Mouse (Mus musculus): ENCODE measurements around the gene Slc25a39. TPM values are rescaled to one million over a fixed set of nuclear protein-coding genes. Genes with fewer than 3 reads are reported as not detected.

Gene Slc25a39
- total and polyA plus RNA-seq, 3 experiments = 108 to 226 (median 199) TPM

DNA sequence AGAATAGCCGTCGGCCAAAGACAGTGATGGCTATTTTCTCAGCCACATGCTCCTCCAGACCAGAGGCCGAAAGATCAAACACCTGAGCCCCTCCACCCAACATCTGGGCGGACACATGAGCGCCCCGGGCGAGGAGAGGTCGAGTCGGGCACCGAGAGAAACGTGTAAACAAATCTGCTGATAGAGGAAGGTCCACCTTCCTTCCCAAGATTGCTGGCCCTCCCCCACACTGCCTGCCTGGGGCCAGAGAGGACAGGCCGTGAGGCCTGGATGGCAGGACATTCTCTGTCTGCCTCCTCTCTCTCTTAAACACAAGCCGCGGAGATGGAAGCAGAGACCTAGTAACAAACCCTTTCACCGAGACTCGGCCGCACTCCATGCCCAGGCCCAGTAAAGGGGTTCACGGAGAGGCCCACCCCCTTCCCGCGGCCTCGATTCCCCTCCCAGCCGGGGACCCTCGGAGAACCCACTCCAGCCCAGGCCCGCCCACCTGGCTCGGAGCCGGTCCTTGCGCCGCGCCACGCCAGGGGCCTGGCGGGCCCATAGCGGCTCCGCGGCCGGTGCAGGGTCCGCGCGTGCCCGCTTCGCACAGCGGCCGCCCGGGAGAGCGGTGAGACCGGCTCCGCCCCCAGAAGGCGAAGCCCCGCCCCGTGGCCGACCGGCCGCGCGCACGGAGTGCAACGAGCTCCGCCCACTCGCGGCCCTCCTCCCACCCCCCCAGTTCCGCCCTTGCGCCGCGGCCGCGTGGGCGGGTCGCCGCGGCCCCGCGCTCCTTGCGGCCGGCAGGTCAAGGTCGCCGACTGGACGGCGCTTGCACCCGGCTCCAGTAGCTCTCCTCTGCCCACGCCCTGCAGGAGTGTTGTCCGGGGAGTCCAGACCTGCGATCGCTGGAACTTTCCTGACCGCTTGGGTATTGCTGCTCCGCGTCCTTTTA, 579 bp downstream of the Slc25a39 start:
- DNase-seq (ENCODE audit: extremely low read depth) = peak; percentile 83
- H3K4me1 ChIP-seq (ENCODE audit: control insufficient read depth in 1 of 2, insufficient read depth in 2 of 2) = peaks cover 10 to 44% of the 10 kb centered on the region in 2 experiments
- dilution Hi-C loops (cut with MboI; ENCODE audit: extremely low pct_ligation_motif_present, extremely low pct_unique_long_range_greater_than_20kb, low sequenced_read_pairs) = loop anchor here (25.0 kb wide), 1 partner anchor 95 kb away; the partner anchor contains the start of gene Ubtf
- TF ChIP-seq ZC3H11A (IDR thresholded peaks at IDR 0.05; ENCODE audit: low read depth, low read length) = no peak
- no peak for TF ChIP-seq MAFK (IDR thresholded peaks at IDR 0.05; ENCODE audit: insufficient replicate concordance, low read length)
- peak; percentile 98 for TF ChIP-seq TCF12 (IDR thresholded peaks at IDR 0.05; ENCODE audit: low read depth, low read length)
- peak; percentile 14; the same call in 1 of the 2 replicates for TF ChIP-seq POLR2AphosphoS2 (IDR thresholded peaks at IDR 0.05; ENCODE audit: low read depth, low read length)
- TF ChIP-seq JUN (IDR thresholded peaks at IDR 0.05; ENCODE audit: insufficient read depth, low read depth, low read length) = no peak
- TF ChIP-seq CTCF (conservative IDR thresholded peaks at IDR 0.05 in 1 of 2, IDR thresholded peaks at IDR 0.05 in 1 of 2; ENCODE audit: low read depth in 2 of 2, low read length in 2 of 2) = no peak
- TF ChIP-seq IRF4 (IDR thresholded peaks at IDR 0.05; ENCODE audit: low read depth, low read length) = peak; percentile 5; the same call in 1 of the 2 replicates
- no peak; the same call in none of the 2 replicates for TF ChIP-seq MAX (IDR thresholded peaks at IDR 0.05; ENCODE audit: low read length)
- TF ChIP-seq UBTF (IDR thresholded peaks at IDR 0.05; ENCODE audit: low read depth, low read length) = 0 out of 2 replicates have a peak, but pooled peaks have one; percentile 3
- TF ChIP-seq ELF1 (IDR thresholded peaks at IDR 0.05; ENCODE audit: low read depth, low read length) = peak; percentile 86
- peak; percentile 90 for TF ChIP-seq MXI1 (IDR thresholded peaks at IDR 0.05; ENCODE audit: low read depth, low read length)
- 0 out of 2 replicates have a peak, but pooled peaks have one; percentile 1 for TF ChIP-seq KAT2A (IDR thresholded peaks at IDR 0.05; ENCODE audit: insufficient replicate concordance, low read length)
- TF ChIP-seq JUND (conservative IDR thresholded peaks at IDR 0.05; ENCODE audit: low read depth, low read length) = no peak
- TF ChIP-seq NRF1 (IDR thresholded peaks at IDR 0.05; ENCODE audit: low read depth, low read length) = peak; percentile 72
- no peak for TF ChIP-seq E2F4 (IDR thresholded peaks at IDR 0.05; ENCODE audit: insufficient replicate concordance, low read depth, low read length)
- TF ChIP-seq USF2 (conservative IDR thresholded peaks at IDR 0.05; ENCODE audit: low read depth, low read length) = no peak
- TF ChIP-seq NELFE (IDR thresholded peaks at IDR 0.05; ENCODE audit: low read depth, low read length) = peak; percentile 77
- TF ChIP-seq USF1 (IDR thresholded peaks at IDR 0.05; ENCODE audit: low read depth, low read length) = peak; percentile 6; the same call in 1 of the 2 replicates
- no peak for TF ChIP-seq GABPA (IDR thresholded peaks at IDR 0.05; ENCODE audit: insufficient replicate concordance, low read depth, low read length)
- TF ChIP-seq ETS1 (conservative IDR thresholded peaks at IDR 0.05; ENCODE audit: low read depth, low read length) = peak; percentile 20
- no peak for TF ChIP-seq RCOR1 (conservative IDR thresholded peaks at IDR 0.05; ENCODE audit: low read depth, low read length)
- TF ChIP-seq EP300 (IDR thresholded peaks at IDR 0.05; ENCODE audit: low read length) = 0 out of 2 replicates have a peak, but pooled peaks have one; percentile 23
- TF ChIP-seq PAX5 (IDR thresholded peaks at IDR 0.05; ENCODE audit: low read length) = no peak
- peak; percentile 93 for TF ChIP-seq POLR2A (IDR thresholded peaks at IDR 0.05; ENCODE audit: low read depth, low read length)
- no peak; the same call in 1 of the 2 replicates for TF ChIP-seq HCFC1 (IDR thresholded peaks at IDR 0.05; ENCODE audit: low read depth, low read length)
- TF ChIP-seq CHD2 (IDR thresholded peaks at IDR 0.05; ENCODE audit: low read length) = peak; percentile 56; the same call in 1 of the 2 replicates
- TF ChIP-seq SIN3A (IDR thresholded peaks at IDR 0.05; ENCODE audit: low read length) = peak; percentile 81
- peak; percentile 94 for TF ChIP-seq ZMIZ1 (IDR thresholded peaks at IDR 0.05; ENCODE audit: low read depth, low read length)
- no peak for TF ChIP-seq ZNF384 (IDR thresholded peaks at IDR 0.05; ENCODE audit: low read depth, low read length)
- TF ChIP-seq BHLHE40 (IDR thresholded peaks at IDR 0.05; ENCODE audit: low read depth, low read length) = no peak; the same call in none of the 2 replicates
- no peak for TF ChIP-seq ZKSCAN1 (IDR thresholded peaks at IDR 0.05; ENCODE audit: borderline replicate concordance, low read depth, low read length)
- TF ChIP-seq TBP (conservative IDR thresholded peaks at IDR 0.05; ENCODE audit: low read depth, low read length) = no peak
- peak; percentile 75 for TF ChIP-seq MYC (IDR thresholded peaks at IDR 0.05; ENCODE audit: low read depth, low read length)
- no peak for TF ChIP-seq MEF2A (IDR thresholded peaks at IDR 0.05; ENCODE audit: borderline replicate concordance, low read depth, low read length)
- no peak for TF ChIP-seq CHD1 (IDR thresholded peaks at IDR 0.05; ENCODE audit: low read depth, low read length)
- TF ChIP-seq SMC3 (IDR thresholded peaks at IDR 0.05; ENCODE audit: low read depth, low read length) = no peak; the same call in none of the 2 replicates
- TF ChIP-seq RAD21 (IDR thresholded peaks at IDR 0.05; ENCODE audit: low read depth, low read length) = no peak

More for the DNA sequence above, 579 bp downstream of the Slc25a39 start:
- Histone ChIP-seq H3K27me3 (replicated peaks) (no peaks in the 10 kb centered on the region), H3K4me2 (ENCODE audit: insufficient read depth, low read depth, poor library complexity, severe bottlenecking) (peak overlapping the region; percentile 75), H3K4me3 (replicated peaks in 1 of 3; ENCODE audit: low read depth in 2 of 3, low read length in 2 of 3, poor library complexity in 1 of 3) (peak overlapping the region; percentile 63 to 99 (median 87)), H3K9ac (ENCODE audit: insufficient read depth, low read depth) (peak overlapping the region; percentile 97), H3K79me2 (replicated peaks; ENCODE audit: control insufficient read depth, extremely low read depth, insufficient read depth, poor library complexity, severe bottlenecking) (peaks cover 12% of the 10 kb centered on the region), H3K27ac (ENCODE audit: insufficient read depth, low read depth) (peak overlapping the region; percentile 87), H3K9me3 (replicated peaks; ENCODE audit: low read length) (no peaks in the 10 kb centered on the region), H3K36me3 (replicated peaks in 1 of 2; ENCODE audit: control insufficient read depth in 1 of 2, insufficient read depth in 1 of 2, low read length in 1 of 2) (peaks cover 36 to 39% of the 10 kb centered on the region in 2 experiments)
- in situ Hi-C loops (cut with MboI; ENCODE audit: low pct_ligation_motif_present, low pct_unique_long_range_greater_than_20kb, low sequenced_read_pairs) = loop anchor here (5.0 kb wide), 1 partner anchor 85 kb away; no protein-coding TSS in a partner anchor

All from CH12.LX (cell line).